Mouse (Mus musculus) lung, postnatal 10 days (tissue): ENCODE results near the gene Impdh1.
"Not testable (repeated sequence)": the region's sequence is repeated elsewhere in the genome, so short reads cannot be mapped to it uniquely, and the experiment has no call there.

ENCODE experiments used
- DNase-seq: peaks from one replicate; pipeline ENCODE4 v3.0.0; 2021

Gene Impdh1

GRCm38 (mm10) chr6:29215881-29216501 is at the start of gene Impdh1:
Impdh1 (minus strand) TSS chr6:29216364.
- DNase-seq, result peak; percentile 92

- DNase-seq, result no peak
Observed at GRCm38 (mm10) chr6:29264456-29264781, 48.3 kb upstream of the Impdh1 start.

GRCm38 (mm10) chr6:29263650-29264455 is 47.7 kb upstream of the Impdh1 start:
- DNase-seq, result peak; percentile 61

GRCm38 (mm10) chr6:29261831-29262230 is 45.7 kb upstream of the Impdh1 start:
- no peak for DNase-seq

GRCm38 (mm10) chr6:29259418-29259817 is 43.3 kb upstream of the Impdh1 start:
- no peak for DNase-seq

- DNase-seq, result no peak
Observed at GRCm38 (mm10) chr6:29247072-29247471, 30.9 kb upstream of the Impdh1 start.

- DNase-seq, result no peak
Observed at GRCm38 (mm10) chr6:29246585-29246984, 30.4 kb upstream of the Impdh1 start.

GRCm38 (mm10) chr6:29246183-29246582 is 30.0 kb upstream of the Impdh1 start:
- DNase-seq, result no peak

- DNase-seq, result peak; percentile 38
Observed at GRCm38 (mm10) chr6:29245272-29246120, 29.3 kb upstream of the Impdh1 start.

- DNase-seq, result no peak
Observed at GRCm38 (mm10) chr6:29242265-29242664, 26.1 kb upstream of the Impdh1 start.

- DNase-seq, result no peak
Observed at GRCm38 (mm10) chr6:29241697-29242096, 25.5 kb upstream of the Impdh1 start.

- DNase-seq, result peak; percentile 78
Observed at GRCm38 (mm10) chr6:29240806-29241205, 24.6 kb upstream of the Impdh1 start.

- DNase-seq, result peak; percentile 29
Observed at GRCm38 (mm10) chr6:29234272-29234671, 18.1 kb upstream of the Impdh1 start.

- no peak for DNase-seq
Observed at GRCm38 (mm10) chr6:29233710-29234109, 17.5 kb upstream of the Impdh1 start.

GRCm38 (mm10) chr6:29232321-29232720 is 16.2 kb upstream of the Impdh1 start:
- no peak for DNase-seq

GRCm38 (mm10) chr6:29231799-29232198 is 15.6 kb upstream of the Impdh1 start:
- no peak for DNase-seq

- DNase-seq, result no peak
Observed at GRCm38 (mm10) chr6:29230386-29230785, 14.2 kb upstream of the Impdh1 start.

GRCm38 (mm10) chr6:29229265-29229913 is 13.2 kb upstream of the Impdh1 start:
- DNase-seq, result no peak

GRCm38 (mm10) chr6:29217717-29218116 is 1.6 kb upstream of the Impdh1 start:
- not testable (repeated sequence) for DNase-seq

GRCm38 (mm10) chr6:29215181-29215580 is 983 bp downstream of the Impdh1 start:
- DNase-seq, result no peak

- no peak for DNase-seq
Observed at GRCm38 (mm10) chr6:29214776-29215175, 1.4 kb downstream of the Impdh1 start.

- DNase-seq, result peak; percentile 77
Observed at GRCm38 (mm10) chr6:29214245-29214644, 1.9 kb downstream of the Impdh1 start.

- no peak for DNase-seq
Observed at GRCm38 (mm10) chr6:29213436-29213835, 2.7 kb downstream of the Impdh1 start.
